Mouse (Mus musculus) heart, postnatal 0 days (tissue): ENCODE data around the gene Ptcra.

ENCODE experiments used
- CTCF ChIP-seq: IDR thresholded peaks from 2 replicates; pipeline ENCODE4 v1.5.1; 2016; ENCODE audit warnings: antibody characterized with exemption, control low read depth, low read depth
- EP300 ChIP-seq: IDR thresholded peaks from 2 replicates; pipeline ENCODE4 v1.6.1; 2016; ENCODE audit warnings: antibody characterized with exemption, low read depth

DNA sequence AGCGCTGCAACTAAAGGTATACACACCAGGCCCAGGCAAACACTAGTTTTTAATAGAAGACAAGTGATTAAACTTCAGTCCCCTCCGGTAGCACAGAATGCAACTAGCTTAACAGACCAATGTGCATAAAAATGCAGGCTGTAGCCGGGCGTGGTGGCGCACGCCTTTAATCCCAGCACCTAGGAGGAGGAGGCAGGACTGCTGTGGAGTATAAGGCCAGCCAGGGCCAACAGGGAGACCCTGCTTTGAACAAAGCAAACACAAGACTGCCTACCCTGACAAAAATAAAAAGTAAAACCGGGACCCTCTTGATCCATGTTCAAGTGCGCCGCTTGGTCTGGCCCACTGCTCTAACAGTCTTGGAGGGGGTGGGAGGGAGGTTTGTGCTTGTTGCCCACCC is 11.6 kb upstream of the Ptcra start:
- TF ChIP-seq CTCF (no peak), EP300 (no peak)
